Mouse (Mus musculus) ES-Bruce4 (cell line): Measurements from ENCODE around the gene Ptk6. TPM values are rescaled to one million over a fixed set of nuclear protein-coding genes. Genes with fewer than 3 reads are reported as not detected.

Source experiments
- H3K27ac ChIP-seq: 2 replicates; pipeline ENCODE4 v1.5.1; 2012; ENCODE audit warnings: low read length, inconsistent platforms; ENCODE audit not compliant: insufficient read depth
- H3K27me3 ChIP-seq: 2 replicates; pipeline ENCODE4 v1.6.1; 2012; ENCODE audit warnings: mild to moderate bottlenecking, low read length, inconsistent platforms; ENCODE audit not compliant: control insufficient read depth, poor library complexity, insufficient read depth, severe bottlenecking
- H3K36me3 ChIP-seq: 2 replicates; pipeline ENCODE4 v1.6.1; 2012; ENCODE audit warnings: inconsistent platforms, mild to moderate bottlenecking, low read length, moderate library complexity; ENCODE audit not compliant: control insufficient read depth, poor library complexity, insufficient read depth, severe bottlenecking
- H3K4me1 ChIP-seq: one replicate; pipeline ENCODE4 v1.8.1; 2011; ENCODE audit warnings: low read length; ENCODE audit not compliant: control insufficient read depth, insufficient read depth
- H3K4me3 ChIP-seq: 2 replicates; pipeline ENCODE4 v1.5.1; 2011; ENCODE audit warnings: low read depth, mild to moderate bottlenecking, low read length
- H3K9ac ChIP-seq: 2 replicates; pipeline ENCODE4 v1.6.1; 2012; ENCODE audit warnings: low read depth, mild to moderate bottlenecking, inconsistent platforms; ENCODE audit not compliant: poor library complexity, severe bottlenecking
- H3K9me3 ChIP-seq: replicated peaks from 2 replicates; pipeline ENCODE4 v1.6.1; 2012; ENCODE audit warnings: mild to moderate bottlenecking, low read length, inconsistent platforms; ENCODE audit not compliant: control insufficient read depth, poor library complexity, insufficient read depth, severe bottlenecking
- CTCF ChIP-seq: IDR thresholded peaks from one replicate; pipeline ENCODE4 v1.8.1; 2011; ENCODE audit warnings: low read depth, low read length
- EP300 ChIP-seq: IDR thresholded peaks from 2 replicates; pipeline ENCODE4 v1.6.1; 2011; ENCODE audit warnings: low read depth, low read length; ENCODE audit not compliant: insufficient read depth
- POLR2A ChIP-seq: IDR thresholded peaks from one replicate; pipeline ENCODE4 v1.8.1; 2011; ENCODE audit warnings: low read length; ENCODE audit not compliant: insufficient read depth
- polyA plus RNA-seq: library from polyadenylated mRNA; stranded (reverse); fragments of >200 nt; gene quantifications from 2 replicates; pipeline ENCODE4 v1.2.4, GENCODE M21; 2011; ENCODE audit warnings: low read depth; ENCODE audit not compliant: missing spikeins, insufficient read depth, insufficient read length

Ptk6 gene
- polyA plus RNA-seq, 1 experiment = not detected

- TF ChIP-seq POLR2A (no peak), CTCF (no peak), EP300 (no peak)
- no peak overlapping the region for H3K27ac ChIP-seq
- no peaks in the 10 kb centered on the region; the same call in 1 of the 2 replicates for H3K27me3 ChIP-seq
- no peaks in the 10 kb centered on the region for H3K9me3 ChIP-seq
- no peaks in the 10 kb centered on the region for H3K36me3 ChIP-seq
- H3K9ac ChIP-seq = no peak overlapping the region
- no peak overlapping the region for H3K4me3 ChIP-seq
- H3K4me1 ChIP-seq = no peaks in the 10 kb centered on the region
These were observed 49.9 kb downstream of the Ptk6 start for GRCm38 (mm10) chr2:181152701-181153100.

GRCm38 (mm10) chr2:181150281-181150680 is 52.3 kb downstream of the Ptk6 start:
- Histone ChIP-seq H3K27ac (no peak overlapping the region), H3K9me3 (no peaks in the 10 kb centered on the region), H3K36me3 (no peaks in the 10 kb centered on the region), H3K4me1 (no peaks in the 10 kb centered on the region), H3K9ac (no peak overlapping the region), H3K4me3 (no peak overlapping the region), H3K27me3 (no peaks in the 10 kb centered on the region; the same call in 1 of the 2 replicates)
- no peak for TF ChIP-seq EP300
- TF ChIP-seq POLR2A = no peak
- TF ChIP-seq CTCF = no peak

GRCm38 (mm10) chr2:181148318-181148955 is 54.2 kb downstream of the Ptk6 start:
- Histone ChIP-seq H3K4me3 (peak overlapping the region; percentile 58), H3K4me1 (no peaks in the 10 kb centered on the region), H3K27me3 (no peaks in the 10 kb centered on the region; the same call in 1 of the 2 replicates), H3K9ac (peak overlapping the region; percentile 4), H3K36me3 (no peaks in the 10 kb centered on the region), H3K9me3 (no peaks in the 10 kb centered on the region), H3K27ac (no peak overlapping the region)
- TF ChIP-seq CTCF (no peak), EP300 (no peak), POLR2A (no peak)

- H3K9me3 ChIP-seq = no peaks in the 10 kb centered on the region
- H3K9ac ChIP-seq = peak overlapping the region; percentile 4
- no peaks in the 10 kb centered on the region for H3K4me1 ChIP-seq
- no peak overlapping the region for H3K27ac ChIP-seq
- no peaks in the 10 kb centered on the region for H3K36me3 ChIP-seq
- H3K4me3 ChIP-seq = peak overlapping the region; percentile 58
- TF ChIP-seq EP300 (no peak), POLR2A (no peak), CTCF (no peak)
- H3K27me3 ChIP-seq = no peaks in the 10 kb centered on the region; the same call in 1 of the 2 replicates
These were observed 54.9 kb downstream of the Ptk6 start for GRCm38 (mm10) chr2:181147546-181148317.

GRCm38 (mm10) chr2:181146976-181147545 is 55.5 kb downstream of the Ptk6 start:
- Histone ChIP-seq H3K36me3 (no peaks in the 10 kb centered on the region), H3K27ac (no peak overlapping the region), H3K4me3 (peak overlapping the region; percentile 22), H3K9me3 (no peaks in the 10 kb centered on the region), H3K4me1 (no peaks in the 10 kb centered on the region), H3K27me3 (no peaks in the 10 kb centered on the region; the same call in 1 of the 2 replicates), H3K9ac (no peak overlapping the region)
- TF ChIP-seq POLR2A (no peak), EP300 (no peak)
